Mouse (Mus musculus): ENCODE data around the gene Elp6.
A peak's percentile ranks its signal among the peaks of the same experiment; 100 is the strongest.

Gene Elp6

GRCm38 (mm10) chr9:110304969-110305651 is at the start of gene Elp6:
Gene Elp6, plus strand, starts transcription at chr9:110305173.
- DNase-seq = peak; percentile 94

DNA sequence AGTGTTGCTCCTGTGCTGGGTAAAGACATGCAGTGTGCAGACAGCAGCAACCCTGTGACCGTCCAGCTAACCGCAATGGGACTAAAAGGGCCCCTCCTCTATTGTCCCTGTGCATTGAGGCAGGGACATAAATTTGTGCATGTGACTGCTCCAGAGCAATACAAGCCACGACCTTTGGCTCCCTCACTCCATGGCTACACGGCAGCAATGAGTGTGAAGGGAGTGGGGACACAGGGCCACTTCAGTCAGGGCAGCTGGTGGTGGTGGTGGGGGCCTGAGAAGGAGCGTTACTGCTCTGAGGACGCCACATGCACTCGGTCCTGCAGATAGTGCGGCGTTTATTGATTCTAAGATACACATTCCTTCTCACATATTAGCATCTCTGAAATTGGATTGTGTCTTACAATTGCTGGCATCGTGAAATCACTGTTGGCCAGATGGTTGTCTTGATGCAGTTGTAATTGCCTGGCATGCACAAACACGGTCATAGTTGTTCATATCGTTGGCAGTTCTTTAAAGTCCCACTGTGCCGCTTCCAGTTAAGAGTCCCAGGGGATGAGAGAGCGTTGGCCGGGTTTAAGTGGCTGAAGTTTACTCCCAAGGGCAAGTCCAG is 49.5 kb upstream of the Elp6 start:
- peak; percentile 36 for DNase-seq

DNA sequence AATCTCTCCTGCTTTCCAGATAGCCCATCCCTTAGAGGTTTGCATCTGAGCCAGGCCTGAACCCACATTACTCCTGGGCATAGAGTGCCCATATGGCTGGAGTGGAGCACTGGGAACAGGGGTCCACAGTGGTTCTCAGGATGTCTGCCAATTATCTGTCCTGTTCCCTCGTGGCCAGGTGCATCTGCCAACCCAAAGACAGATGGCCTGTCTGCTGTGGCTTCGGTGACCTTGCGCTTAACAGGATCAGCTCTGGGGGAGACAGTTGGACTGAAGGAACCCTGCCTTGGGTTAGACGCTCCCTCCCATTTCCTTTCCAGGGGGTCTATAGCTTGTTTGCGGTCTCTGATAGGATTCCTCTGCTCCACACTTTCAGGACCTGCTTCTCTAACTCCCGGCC is 46.3 kb upstream of the Elp6 start:
- no peak for DNase-seq

DNA sequence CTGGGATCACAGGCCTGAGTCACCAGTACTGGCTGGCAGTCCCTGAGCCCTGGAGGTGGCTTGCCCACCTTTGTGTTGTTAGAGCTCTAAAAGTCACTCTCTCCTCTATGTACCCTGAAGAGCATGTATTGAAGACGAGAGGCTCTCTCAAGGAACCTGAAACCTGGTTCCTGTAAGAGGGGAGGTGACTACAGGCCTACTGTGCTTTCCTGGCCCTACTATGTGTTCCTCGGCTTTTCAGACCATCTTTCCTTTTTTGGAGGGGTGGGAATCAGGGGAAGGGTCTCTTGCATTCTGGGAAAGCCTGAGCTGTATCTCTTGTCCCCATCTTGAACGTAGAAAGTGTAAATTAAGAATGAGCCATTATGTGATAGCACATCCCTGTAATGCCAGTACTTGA is 45.9 kb upstream of the Elp6 start:
- DNase-seq = no peak

- no peak for DNase-seq
Measured at GRCm38 (mm10) chr9:110263181-110263580, 41.8 kb upstream of the Elp6 start.

DNA sequence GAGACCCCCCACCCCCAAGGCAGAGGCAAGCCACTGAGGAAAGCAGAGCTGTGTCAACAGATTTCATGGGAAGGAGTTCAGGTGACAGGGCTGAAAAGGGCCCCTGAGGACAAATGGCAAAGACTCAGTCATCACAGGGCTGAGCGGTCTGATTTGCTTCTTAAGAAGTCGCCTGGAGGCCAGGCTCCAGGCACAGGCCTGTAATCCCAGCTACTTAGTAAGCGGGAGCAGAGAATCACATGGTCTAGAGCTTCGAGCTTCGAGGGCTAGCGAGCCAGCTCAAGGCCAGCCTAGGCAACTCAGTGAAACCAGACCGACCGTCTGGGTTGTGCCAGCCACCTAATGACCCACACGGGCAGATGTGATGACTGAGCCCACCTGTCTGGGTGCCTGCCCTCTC is 40.0 kb upstream of the Elp6 start:
- DNase-seq = no peak

GRCm38 (mm10) chr9:110268416-110268815 is 36.6 kb upstream of the Elp6 start:
- no peak for DNase-seq

GRCm38 (mm10) chr9:110272330-110272729 is 32.6 kb upstream of the Elp6 start:
- no peak for DNase-seq

DNA sequence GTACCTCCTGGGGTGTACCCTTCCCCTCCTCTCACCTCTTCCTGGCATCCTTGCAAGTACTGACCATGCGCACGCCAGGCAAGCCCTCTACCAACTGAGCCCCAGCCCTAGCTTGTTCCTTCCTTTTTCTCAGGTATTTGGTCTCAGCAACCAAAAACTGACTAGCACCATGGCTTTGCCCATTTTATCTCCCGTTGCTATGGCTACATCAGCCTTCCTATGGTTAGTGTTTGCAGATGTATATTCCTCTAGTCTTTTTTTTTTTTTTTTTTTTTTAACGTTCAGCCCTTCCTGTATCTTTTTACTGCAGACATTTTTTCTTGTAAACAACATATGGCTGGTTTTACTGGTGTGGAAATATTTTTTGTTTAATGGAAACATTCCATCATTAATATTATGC is 31.5 kb upstream of the Elp6 start:
- DNase-seq = no peak

DNA sequence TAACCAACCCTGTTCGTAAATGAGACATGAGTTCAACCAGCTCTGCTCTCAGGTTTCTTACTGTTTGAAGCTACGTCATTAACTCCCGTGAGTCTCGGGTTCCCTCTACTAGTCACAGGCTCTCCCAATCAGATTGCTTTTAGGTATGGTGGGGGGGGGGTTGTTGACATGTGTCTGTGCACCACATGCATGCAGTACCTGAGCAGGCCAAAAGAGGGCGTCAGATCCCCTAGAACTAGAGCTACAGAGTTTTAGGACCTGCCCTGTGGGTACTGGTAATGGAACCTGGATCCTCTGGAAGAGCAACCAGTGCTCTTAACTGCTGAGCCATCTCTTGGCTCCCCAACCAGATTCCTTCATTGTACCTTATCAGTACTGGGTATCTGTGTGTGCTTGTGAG is 29.1 kb upstream of the Elp6 start:
- DNase-seq = no peak

GRCm38 (mm10) chr9:110277431-110277881 is 27.5 kb upstream of the Elp6 start:
- peak; percentile 86 for DNase-seq

- DNase-seq = no peak
Measured at GRCm38 (mm10) chr9:110284075-110284697, 20.8 kb upstream of the Elp6 start.

- peak; percentile 81 for DNase-seq
Measured at GRCm38 (mm10) chr9:110287321-110287924, 17.6 kb upstream of the Elp6 start.

- peak; percentile 50 for DNase-seq
Measured at GRCm38 (mm10) chr9:110293254-110293718, 11.7 kb upstream of the Elp6 start.

DNA sequence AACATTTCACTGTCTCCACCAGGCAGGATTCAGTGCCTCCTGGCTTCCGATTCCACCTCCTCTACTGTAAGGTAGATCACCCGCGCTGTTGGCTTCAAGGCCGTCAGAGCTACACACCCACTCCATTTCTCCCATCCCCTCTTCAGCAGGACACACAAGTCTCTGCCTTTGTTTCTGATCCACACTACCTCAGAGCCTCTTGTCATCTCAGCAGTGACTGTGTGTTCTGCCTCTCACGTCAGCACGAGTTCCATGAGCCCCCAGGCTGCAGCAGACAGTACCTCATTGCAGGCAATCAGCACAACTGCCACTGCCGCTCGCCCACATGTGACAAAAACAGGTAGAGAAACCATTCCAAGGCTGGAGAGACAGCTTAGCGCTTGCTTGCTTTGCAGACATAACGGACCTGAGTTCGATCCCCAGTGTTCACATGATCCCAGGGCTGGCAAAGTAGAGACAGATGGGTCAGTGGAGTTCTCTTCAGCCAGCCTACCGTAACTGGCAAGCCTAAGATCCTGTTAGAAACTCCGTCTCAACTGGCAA is 11.0 kb upstream of the Elp6 start:
- DNase-seq = no peak

- DNase-seq = no peak
Measured at GRCm38 (mm10) chr9:110294786-110295185, 10.2 kb upstream of the Elp6 start.

DNA sequence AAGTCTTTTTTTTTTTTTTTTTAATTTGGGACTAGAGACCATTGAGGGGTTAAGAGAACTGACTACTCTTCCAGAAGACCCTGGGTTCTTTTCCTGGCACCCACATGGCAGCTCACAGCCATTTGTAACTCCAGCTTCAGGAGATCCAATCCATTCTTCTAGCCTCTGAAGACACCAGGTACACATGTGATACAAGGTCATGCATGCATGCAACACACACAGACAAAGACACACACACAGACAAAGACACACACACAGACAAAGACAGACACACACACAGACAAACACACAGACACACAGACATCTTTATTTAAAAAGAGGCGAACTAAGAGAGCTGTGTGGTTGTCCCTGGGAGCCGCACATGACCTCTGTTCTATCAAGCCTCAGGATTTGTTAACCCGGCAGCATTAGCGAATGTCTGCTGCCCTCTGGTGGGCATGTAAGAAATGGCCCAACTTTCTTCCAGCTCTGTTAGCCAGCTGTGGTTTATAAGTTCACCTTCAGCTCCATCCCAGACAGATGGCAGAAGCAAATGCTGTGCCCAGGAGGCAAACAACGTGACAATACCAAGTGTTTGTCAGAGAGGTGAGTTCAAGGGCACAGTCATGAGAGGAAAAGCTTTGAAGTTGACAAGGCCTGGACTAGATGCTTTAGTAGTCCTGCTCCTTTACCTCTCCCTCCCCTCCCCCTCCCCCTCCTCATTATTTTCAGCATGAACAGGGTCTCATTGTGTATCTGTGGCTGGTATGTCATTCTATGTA is 7.9 kb upstream of the Elp6 start:
- DNase-seq = peak; percentile 75

DNA sequence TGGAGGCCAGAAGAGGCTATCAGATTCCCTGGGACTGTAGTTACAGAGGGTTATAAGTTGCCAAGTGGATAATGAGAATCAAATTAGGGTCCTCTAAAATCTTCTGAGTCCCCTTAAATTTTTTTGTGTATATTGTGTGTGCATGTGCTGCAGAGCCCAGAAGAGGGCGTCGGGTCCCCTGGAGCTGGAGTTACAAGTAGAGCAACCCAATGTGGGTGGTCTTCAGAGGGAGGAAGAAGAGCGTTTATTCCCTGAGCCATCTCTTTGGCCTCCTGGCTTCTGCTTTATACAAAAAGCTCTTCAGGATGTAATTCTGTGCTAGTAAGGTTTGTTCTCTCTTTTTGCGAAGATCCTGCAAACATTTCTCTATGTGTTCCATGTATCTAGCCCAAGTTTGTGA is 457 bp upstream of the Elp6 start:
- DNase-seq = no peak

- no peak for DNase-seq
Measured at GRCm38 (mm10) chr9:110306371-110306770, 1.4 kb downstream of the Elp6 start.

- peak; percentile 43 for DNase-seq
Measured at GRCm38 (mm10) chr9:110314706-110315105, 9.7 kb downstream of the Elp6 start.

DNA sequence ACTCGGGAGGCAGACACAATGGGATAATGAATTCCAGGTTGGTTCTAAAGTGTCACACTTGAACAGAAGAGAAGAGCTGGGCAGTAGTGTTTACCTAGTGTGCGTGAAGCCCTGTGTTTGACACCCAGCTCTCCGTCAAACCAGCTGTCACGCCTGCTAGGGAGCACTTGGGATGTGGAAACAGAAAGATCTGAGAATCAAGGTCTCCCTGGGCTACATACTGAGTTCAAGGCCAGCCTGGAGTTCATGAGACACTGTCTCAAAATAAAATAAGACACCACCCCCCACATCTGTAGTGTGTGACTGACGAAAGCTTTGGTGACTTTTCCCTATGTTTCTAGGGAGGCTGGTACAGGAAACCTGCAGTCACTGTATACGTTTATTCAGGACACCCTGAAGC is 10.4 kb downstream of the Elp6 start:
- DNase-seq = no peak

DNA sequence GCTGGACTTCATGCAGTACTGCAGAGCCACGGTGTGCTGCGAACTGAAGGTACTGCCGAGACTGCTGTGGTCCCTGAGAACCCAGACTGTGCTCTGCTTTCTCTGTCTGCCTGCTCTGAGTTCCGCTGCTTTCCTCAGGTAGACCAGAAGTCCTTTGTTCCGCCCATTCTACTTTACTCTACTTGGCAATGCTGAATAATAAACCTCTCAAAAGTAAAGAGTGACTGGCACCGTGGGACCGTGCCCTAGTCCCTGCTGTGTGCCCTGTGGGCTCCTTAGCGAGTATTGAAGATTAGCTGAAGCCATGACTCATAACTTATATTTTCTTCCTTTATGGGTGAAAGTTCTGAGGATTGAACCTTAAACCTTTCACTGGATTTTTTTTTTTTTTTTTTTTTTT is 10.9 kb downstream of the Elp6 start:
- no peak for DNase-seq

DNA sequence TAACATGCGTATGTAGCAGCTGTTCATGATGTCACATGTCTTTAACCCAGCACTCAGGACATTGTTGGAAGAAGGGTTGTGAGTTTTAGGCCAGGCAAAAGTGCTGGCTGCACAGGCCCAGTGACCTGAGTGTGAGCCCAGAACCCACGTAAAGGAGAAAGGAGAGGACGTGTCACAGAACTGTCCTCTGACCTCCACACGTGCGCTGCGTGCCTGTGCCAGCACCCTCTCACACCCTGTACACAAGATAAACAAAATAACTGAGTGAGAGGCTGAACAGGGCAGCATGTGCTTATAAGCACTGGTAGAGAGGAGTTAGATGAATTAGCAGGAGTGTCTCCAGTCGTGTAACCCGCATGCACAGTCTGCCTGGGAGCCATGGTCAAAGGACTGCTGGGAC is 11.5 kb downstream of the Elp6 start:
- no peak for DNase-seq

Measured in layer of hippocampus, adult 9-11 months (tissue).